Mouse (Mus musculus): ENCODE measurements at regions not wholly inside any gene's neighbourhood (a gene's known extent, or its start where the extent isn't known, plus 50 kb on each side); places are given as distances from the start of the nearest gene placed in this dataset.

GRCm38 (mm10) chr4:114665684-114666083 lies 155.8 kb upstream of the Gm12830 start:
- peak; percentile 32 to 41 for DNase-seq

GRCm38 (mm10) chr4:114666238-114666978 lies 155.1 kb upstream of the Gm12830 start:
- DNase-seq = no peak

- DNase-seq = no peak
These were observed 154.6 kb upstream of the Gm12830 start for GRCm38 (mm10) chr4:114666979-114667328.

- DNase-seq = no peak
These were observed 149.3 kb upstream of the Gm12830 start for GRCm38 (mm10) chr4:114672096-114672720.

GRCm38 (mm10) chr4:114676908-114677898 lies 144.3 kb upstream of the Gm12830 start:
- DNase-seq = no peak

- no peak for DNase-seq
These were observed 143.2 kb upstream of the Gm12830 start for GRCm38 (mm10) chr4:114678053-114678941.

- DNase-seq = no peak
These were observed 141.2 kb upstream of the Gm12830 start for GRCm38 (mm10) chr4:114680360-114680759.

GRCm38 (mm10) chr4:114682955-114683354 lies 138.6 kb upstream of the Gm12830 start:
- no peak for DNase-seq

GRCm38 (mm10) chr4:114683696-114684095 lies 137.8 kb upstream of the Gm12830 start:
- DNase-seq = no peak

GRCm38 (mm10) chr4:114684844-114685382 lies 136.6 kb upstream of the Gm12830 start:
- no peak for DNase-seq

GRCm38 (mm10) chr4:114685454-114685853 lies 136.1 kb upstream of the Gm12830 start:
- peak; percentile 23 to 35 for DNase-seq

- DNase-seq = no peak
These were observed 135.4 kb upstream of the Gm12830 start for GRCm38 (mm10) chr4:114686091-114686490.

- DNase-seq = no peak
These were observed 133.1 kb upstream of the Gm12830 start for GRCm38 (mm10) chr4:114688356-114688972.

GRCm38 (mm10) chr4:114688973-114689371 lies 132.6 kb upstream of the Gm12830 start:
- DNase-seq = peak in 1 of 2 experiments; percentile 36

GRCm38 (mm10) chr4:114705586-114705985 lies 115.9 kb upstream of the Gm12830 start:
- no peak for DNase-seq

GRCm38 (mm10) chr4:114710182-114710909 lies 111.2 kb upstream of the Gm12830 start:
- DNase-seq = no peak

GRCm38 (mm10) chr4:114711082-114711481 lies 110.4 kb upstream of the Gm12830 start:
- no peak for DNase-seq

GRCm38 (mm10) chr4:114712005-114712665 lies 109.4 kb upstream of the Gm12830 start:
- DNase-seq = no peak

GRCm38 (mm10) chr4:114712921-114713527 lies 108.5 kb upstream of the Gm12830 start:
- DNase-seq = no peak

- DNase-seq = no peak
These were observed 104.8 kb upstream of the Gm12830 start for GRCm38 (mm10) chr4:114716703-114717102.
